Comparison of ENCODE assay signal across 24 mouse cellular contexts in genomic region chr10:42105083-42105482, GRCm38 (mm10).
"Had no signal": no experiment of that assay in that cellular context is flagged by ENCODE, and none has a peak within 500 bp of the region (broad histone marks: within the 10 kb centered on the region; RNA-seq: fewer than 3 reads in every experiment).

No protein-coding gene starts in this region.

- H3K4me3 ChIP-seq: gastrocnemius, adult 2 months; heart, adult 2 months; heart, embryonic 13.5 days; heart, embryonic 15.5 days; hindbrain, embryonic 10.5 days; hindbrain, embryonic 12.5 days; intestine, embryonic 15.5 days; kidney, embryonic 15.5 days; left cerebral cortex, adult 2 months; limb, embryonic 10.5 days; limb, embryonic 12.5 days; liver, embryonic 12.5 days had no signal

- H3K27me3 ChIP-seq: heart, embryonic 13.5 days; heart, embryonic 15.5 days; hindbrain, embryonic 12.5 days; intestine, embryonic 15.5 days; kidney, embryonic 15.5 days; limb, embryonic 12.5 days; liver, embryonic 12.5 days had no signal

- H3K27ac ChIP-seq: gastrocnemius, adult 2 months; heart, adult 2 months; heart, embryonic 13.5 days; heart, embryonic 15.5 days; hindbrain, embryonic 10.5 days; hindbrain, embryonic 12.5 days; hindbrain, embryonic 14.5 days; intestine, embryonic 15.5 days; kidney, embryonic 15.5 days; kidney, postnatal 0 days; left cerebral cortex, adult 2 months; limb, embryonic 10.5 days; limb, embryonic 12.5 days; liver, embryonic 12.5 days; liver, embryonic 14.5 days had no signal

- DNase-seq: gastrocnemius, adult 2 months; gastrocnemius, postnatal 10 days; gastrocnemius, postnatal 25 days; heart, adult 2 months; heart, postnatal 4 days; kidney, adult 18-20 months; kidney, adult 9 months; kidney, postnatal 14 days; kidney, postnatal 36 days; layer of hippocampus, adult 9-11 months; layer of hippocampus, postnatal 36 days had no signal
